Mouse (Mus musculus) kidney, adult 2 months (tissue): Measurements from ENCODE around the gene Mrpl9. TPM values are rescaled to one million over a fixed set of nuclear protein-coding genes. Genes with fewer than 3 reads are reported as not detected.
A peak's percentile ranks its signal among the peaks of the same experiment; 100 is the strongest.

ENCODE experiments used
- DNase-seq: peaks from one replicate; pipeline ENCODE4 v3.0.0; 2021
- H3K27ac ChIP-seq: fragments of 200-500 bp; 2 replicates; pipeline ENCODE4 v1.5.1; 2012; ENCODE audit warnings: low read depth, low read length, control low read depth, inconsistent platforms; ENCODE audit not compliant: insufficient read depth
- H3K27me3 ChIP-seq: fragments of 200-500 bp; replicated peaks from 2 replicates; pipeline ENCODE4 v1.6.1; 2012; ENCODE audit warnings: mild to moderate bottlenecking, moderate library complexity, low read length, inconsistent platforms; ENCODE audit not compliant: control insufficient read depth, insufficient read depth
- H3K36me3 ChIP-seq: fragments of 200-500 bp; 2 replicates; pipeline ENCODE4 v1.6.1; 2012; ENCODE audit warnings: mild to moderate bottlenecking, moderate library complexity, low read length, inconsistent platforms; ENCODE audit not compliant: control insufficient read depth, insufficient read depth
- H3K4me1 ChIP-seq: fragments of 200-500 bp; 2 replicates; pipeline ENCODE4 v1.6.1; 2011; ENCODE audit warnings: low read length; ENCODE audit not compliant: control insufficient read depth, insufficient read depth
- H3K4me3 ChIP-seq: fragments of 200-500 bp; 2 replicates; pipeline ENCODE4 v1.5.1; 2011; ENCODE audit warnings: mild to moderate bottlenecking, low read depth, low read length, control low read depth; ENCODE audit not compliant: insufficient read depth
- CTCF ChIP-seq: fragments of 200-500 bp; conservative IDR thresholded peaks from 2 replicates; pipeline ENCODE4 v1.5.1; 2011; ENCODE audit warnings: low read depth, mild to moderate bottlenecking, control low read depth, low read length, moderate library complexity, mixed read lengths; ENCODE audit not compliant: insufficient read depth, insufficient read length
- POLR2A ChIP-seq: fragments of 200-500 bp; IDR thresholded peaks from one replicate; pipeline ENCODE4 v1.6.1; 2011; ENCODE audit warnings: low read depth, low read length, control low read depth
- WGBS: fragments of 180-500 bp; shearing (Covaris S2); methylation state at CpG from one replicate; pipeline ENCODE4 v1.1.7; 2018; 5-methylcytosine and 5-hydroxymethylcytosine counted together
- polyA plus RNA-seq: library from polyadenylated mRNA; depleted of rRNA; stranded (reverse); fragments of >200 nt; gene quantifications from 2 replicates; pipeline ENCODE4 v1.2.3, GENCODE M21; 2012

Gene Mrpl9
- polyA plus RNA-seq, 1 experiment = 47.8 TPM

- H3K27ac ChIP-seq = no peak overlapping the region
- H3K27me3 ChIP-seq = no peaks in the 10 kb centered on the region
- no peak; the same call in 1 of the 2 replicates for TF ChIP-seq CTCF
- no peak for TF ChIP-seq POLR2A
- H3K36me3 ChIP-seq = 0 out of 2 replicates have a peak, but pooled peaks cover 1% of the 10 kb centered on the region
- 43% methylated on average over 3 of the region's 3 CpGs for WGBS
- peak; percentile 43 for DNase-seq
- no peak overlapping the region for H3K4me3 ChIP-seq
- no peaks in the 10 kb centered on the region for H3K4me1 ChIP-seq
Measured at GRCm38 (mm10) chr3:94441182-94441581, 1.9 kb upstream of the Mrpl9 start.

DNA sequence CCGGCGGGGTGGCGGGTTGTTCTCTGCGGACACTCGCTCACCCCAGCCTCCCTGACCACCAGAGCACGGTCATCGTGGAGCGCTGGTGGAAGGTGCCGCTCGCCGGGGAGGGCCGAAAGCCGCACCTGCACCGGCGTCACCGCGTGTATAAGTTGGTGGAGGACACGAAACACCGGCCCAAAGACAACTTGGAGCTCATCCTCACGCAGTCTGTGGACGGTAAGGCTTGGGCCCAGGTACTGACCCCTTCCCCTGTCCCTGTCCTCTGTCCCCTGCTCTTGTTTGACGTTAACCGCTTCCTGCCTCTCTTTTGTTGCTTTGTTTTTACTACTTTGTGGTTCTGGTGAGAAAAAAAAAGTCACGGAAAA is 463 bp downstream of the Mrpl9 start, which contains the start of gene Oaz3:
TSS of gene Oaz3 (minus strand) at position 319 of the 368 bp plus-strand sequence.
- Histone ChIP-seq H3K4me3 (peak within 1 kb of the TSS; percentile 97), H3K4me1 (no peaks in the 10 kb centered on the region), H3K36me3 (peaks cover 8% of the 10 kb centered on the region; the same call in 1 of the 2 replicates), H3K27me3 (no peaks in the 10 kb centered on the region), H3K27ac (peak within 1 kb of the TSS; percentile 76)
- 1% methylated on average over 24 of the region's 24 CpGs for WGBS
- DNase-seq = no peak
- TF ChIP-seq POLR2A = no peak
- no peak for TF ChIP-seq CTCF

DNA sequence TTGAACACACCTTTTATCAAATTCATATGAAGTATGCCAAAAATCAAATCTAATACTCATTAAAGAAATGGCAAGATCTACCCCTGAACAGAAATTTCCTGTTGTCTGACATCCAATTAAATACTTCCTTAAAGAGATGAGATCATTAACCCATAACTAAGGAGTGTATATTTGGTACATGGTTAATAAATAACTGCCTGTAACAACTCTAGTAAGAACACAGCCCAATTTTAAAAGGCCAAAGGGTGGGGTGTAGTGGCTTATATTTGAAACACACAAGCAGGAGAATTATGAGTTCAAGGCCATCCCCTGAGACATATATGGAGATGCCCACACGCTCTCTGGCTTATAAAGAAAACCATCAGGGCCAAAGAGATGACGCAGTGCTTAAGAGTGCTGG is 6.3 kb downstream of the Mrpl9 start:
- H3K27me3 ChIP-seq = no peaks in the 10 kb centered on the region
- H3K27ac ChIP-seq = no peak overlapping the region
- no peak overlapping the region for H3K4me3 ChIP-seq
- 94% methylated on average over 2 of the region's 2 CpGs for WGBS
- no peak for TF ChIP-seq POLR2A
- no peak for TF ChIP-seq CTCF
- no peaks in the 10 kb centered on the region; the same call in 1 of the 2 replicates for H3K4me1 ChIP-seq
- DNase-seq = no peak
- H3K36me3 ChIP-seq = peaks cover 9% of the 10 kb centered on the region; the same call in 1 of the 2 replicates

DNA sequence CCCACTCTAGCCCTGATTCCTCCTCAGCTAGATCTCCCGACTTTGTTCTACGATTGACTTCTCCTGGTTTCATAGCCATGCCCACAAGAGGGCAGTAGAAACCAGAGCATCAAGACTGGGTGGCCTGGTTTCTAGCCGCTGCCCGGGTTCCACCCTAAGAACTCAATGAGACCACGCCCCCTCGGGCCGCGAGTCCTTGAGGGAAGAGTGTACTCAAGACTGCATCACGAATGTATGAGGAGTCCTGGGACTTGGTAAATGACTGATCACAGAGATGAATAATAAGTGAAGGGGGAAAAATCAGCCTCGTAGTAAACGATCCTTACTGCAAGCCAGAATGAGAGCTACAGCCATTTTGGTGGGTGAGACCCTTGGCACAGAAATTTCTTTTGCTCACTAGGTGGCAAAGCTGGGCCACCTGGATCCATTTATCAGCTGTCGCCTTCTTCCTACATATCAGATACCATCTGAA is 13.4 kb downstream of the Mrpl9 start:
- no peaks in the 10 kb centered on the region for H3K36me3 ChIP-seq
- 3% methylated on average over 12 of the region's 12 CpGs for WGBS
- TF ChIP-seq CTCF (peak; percentile 82), POLR2A (no peak)
- no peak overlapping the region for H3K27ac ChIP-seq
- no peaks in the 10 kb centered on the region for H3K27me3 ChIP-seq
- H3K4me3 ChIP-seq = no peak overlapping the region
- DNase-seq = peak; percentile 86
- H3K4me1 ChIP-seq = no peaks in the 10 kb centered on the region

DNA sequence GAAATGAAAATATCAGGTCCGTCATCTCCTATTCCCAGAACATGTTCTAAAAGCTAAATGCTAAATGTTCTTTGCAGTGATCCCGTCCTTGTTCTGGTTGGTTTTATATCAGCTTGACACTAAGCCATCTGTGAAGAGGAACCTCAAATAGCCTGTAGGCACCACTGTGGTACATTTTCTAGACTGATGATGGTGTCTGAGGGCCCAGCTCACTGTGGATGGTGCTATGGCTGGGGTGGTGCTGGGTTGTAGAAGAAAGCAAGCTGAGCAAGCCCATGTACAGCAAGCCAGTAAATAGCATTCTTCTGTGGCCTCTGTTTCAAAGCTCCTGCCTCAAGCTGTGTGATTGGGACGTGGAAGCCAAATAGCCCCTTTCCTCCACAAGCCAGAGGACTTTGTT is 13.9 kb downstream of the Mrpl9 start:
- no peak for TF ChIP-seq CTCF
- TF ChIP-seq POLR2A = no peak
- no peak overlapping the region for H3K4me3 ChIP-seq
- no peak overlapping the region for H3K27ac ChIP-seq
- 78% methylated on average over 3 of the region's 3 CpGs for WGBS
- H3K27me3 ChIP-seq = no peaks in the 10 kb centered on the region
- DNase-seq = no peak
- H3K36me3 ChIP-seq = no peaks in the 10 kb centered on the region
- no peaks in the 10 kb centered on the region for H3K4me1 ChIP-seq

- 78% methylated on average over 2 of the region's 2 CpGs for WGBS
Measured at GRCm38 (mm10) chr3:94459834-94460233, 16.7 kb downstream of the Mrpl9 start.

GRCm38 (mm10) chr3:94463926-94464578 is 20.9 kb downstream of the Mrpl9 start:
- TF ChIP-seq CTCF (no peak), POLR2A (no peak)
- H3K4me3 ChIP-seq = no peak overlapping the region

More at GRCm38 (mm10) chr3:94459834-94460233, 16.7 kb downstream of the Mrpl9 start:
- Histone ChIP-seq H3K4me1 (no peaks in the 10 kb centered on the region), H3K27me3 (no peaks in the 10 kb centered on the region), H3K4me3 (no peak overlapping the region), H3K36me3 (no peaks in the 10 kb centered on the region), H3K27ac (no peak overlapping the region)
- DNase-seq = no peak
- TF ChIP-seq CTCF (no peak), POLR2A (no peak)

More at GRCm38 (mm10) chr3:94463926-94464578, 20.9 kb downstream of the Mrpl9 start:
- H3K36me3 ChIP-seq = no peaks in the 10 kb centered on the region
- H3K4me1 ChIP-seq = no peaks in the 10 kb centered on the region
- peak; percentile 10 for DNase-seq
- no peaks in the 10 kb centered on the region for H3K27me3 ChIP-seq
- 54% methylated on average over 11 of the region's 11 CpGs for WGBS
- no peak overlapping the region for H3K27ac ChIP-seq
